Mouse (Mus musculus) embryonic facial prominence, embryonic 15.5 days (tissue): ENCODE data around the gene Dnah17. TPM values are rescaled to one million over a fixed set of nuclear protein-coding genes. Genes with fewer than 3 reads are reported as not detected.

Source experiments
- ATAC-seq: fragments of 200-750 bp; cut with Nextera tagmentation; 2 replicates; pipeline ENCODE4 v1.8.0; 2017; ENCODE audit warnings: low read depth, moderate TSS enrichment; ENCODE audit not compliant: insufficient number of reproducible peaks, low FRiP score, low TSS enrichment
- H3K27ac ChIP-seq: fragments of 300-500 bp; sonication (generic); replicated peaks from 2 replicates; pipeline ENCODE4 v1.5.1; 2015; ENCODE audit warnings: mild to moderate bottlenecking, inconsistent platforms
- H3K27me3 ChIP-seq: fragments of 300-500 bp; sonication (generic); 2 replicates; pipeline ENCODE4 v1.6.1; 2015; ENCODE audit warnings: inconsistent platforms
- H3K36me3 ChIP-seq: fragments of 300-500 bp; sonication (generic); 2 replicates; pipeline ENCODE4 v1.6.1; 2015; ENCODE audit warnings: mild to moderate bottlenecking, inconsistent platforms
- H3K4me1 ChIP-seq: fragments of 300-500 bp; sonication (generic); 2 replicates; pipeline ENCODE4 v1.6.1; 2015; ENCODE audit warnings: inconsistent platforms
- H3K4me2 ChIP-seq: fragments of 300-500 bp; sonication (generic); replicated peaks from 2 replicates; pipeline ENCODE4 v1.6.1; 2015; ENCODE audit warnings: mild to moderate bottlenecking, inconsistent platforms
- H3K4me3 ChIP-seq: fragments of 300-500 bp; sonication (generic); replicated peaks from 2 replicates; pipeline ENCODE4 v1.5.1; 2015; ENCODE audit warnings: mild to moderate bottlenecking, inconsistent platforms
- H3K9ac ChIP-seq: fragments of 300-500 bp; sonication (generic); 2 replicates; pipeline ENCODE4 v1.6.1; 2015; ENCODE audit warnings: inconsistent platforms
- H3K9me3 ChIP-seq: fragments of 300-500 bp; sonication (generic); replicated peaks from 2 replicates; pipeline ENCODE4 v1.6.1; 2016; ENCODE audit warnings: inconsistent platforms
- WGBS: fragments of 180-500 bp; shearing (Covaris S2); methylation state at CpG from one replicate; pipeline ENCODE4 v1.1.7; 2015; 5-methylcytosine and 5-hydroxymethylcytosine counted together
- polyA plus RNA-seq: library from polyadenylated mRNA; unstranded; fragments of >200 nt; fragmentation: Nextera tagmentation; extraction: Ambion mirVana; gene quantifications from 2 replicates; pipeline ENCODE4 v1.2.1, GENCODE M21; 2015

Dnah17 gene
- 0.17 and 0.21 TPM in 2 replicates for polyA plus RNA-seq

GRCm38 (mm10) chr11:118130534-118130933, at the start of gene Dnah17:
Gene Dnah17, minus strand, starts transcription at chr11:118130634.
- H3K9me3 ChIP-seq = no peaks in the 10 kb centered on the region
- no peak within 1 kb of the TSS for H3K9ac ChIP-seq
- 82% methylated on average over 7 of the region's 7 CpGs for WGBS

GRCm38 (mm10) chr11:118180199-118180598, 49.8 kb upstream of the Dnah17 start:
- H3K27ac ChIP-seq = no peak overlapping the region
- no peak overlapping the region for H3K4me3 ChIP-seq
- H3K4me2 ChIP-seq = no peak overlapping the region
- H3K27me3 ChIP-seq = no peaks in the 10 kb centered on the region
- no peak overlapping the region for H3K9ac ChIP-seq
- ATAC-seq = no peak
- no peaks in the 10 kb centered on the region for H3K4me1 ChIP-seq
- peaks cover 85% of the 10 kb centered on the region for H3K36me3 ChIP-seq
- no peaks in the 10 kb centered on the region for H3K9me3 ChIP-seq
- 77% methylated on average over 7 of the region's 7 CpGs for WGBS

More at GRCm38 (mm10) chr11:118130534-118130933, at the start of gene Dnah17:
- no peak for ATAC-seq
- H3K4me1 ChIP-seq = peaks cover 8% of the 10 kb centered on the region; the same call in 1 of the 2 replicates
- H3K36me3 ChIP-seq = no peaks in the 10 kb centered on the region
- no peak within 1 kb of the TSS for H3K27ac ChIP-seq
- H3K4me2 ChIP-seq = no peak within 1 kb of the TSS
- no peaks in the 10 kb centered on the region for H3K27me3 ChIP-seq
- H3K4me3 ChIP-seq = no peak within 1 kb of the TSS

GRCm38 (mm10) chr11:118178236-118178635, 47.8 kb upstream of the Dnah17 start:
- no peaks in the 10 kb centered on the region for H3K27me3 ChIP-seq
- 0 out of 2 replicates have a peak overlapping the region, but pooled peaks have one; percentile 44 for H3K27ac ChIP-seq
- H3K9me3 ChIP-seq = no peaks in the 10 kb centered on the region
- no peak overlapping the region for H3K4me3 ChIP-seq
- 87% methylated on average over 5 of the region's 5 CpGs for WGBS
- no peaks in the 10 kb centered on the region for H3K4me1 ChIP-seq
- H3K36me3 ChIP-seq = peaks cover 72% of the 10 kb centered on the region
- H3K9ac ChIP-seq = no peak overlapping the region
- H3K4me2 ChIP-seq = no peak overlapping the region
- no peak for ATAC-seq

GRCm38 (mm10) chr11:118174752-118175151, 44.3 kb upstream of the Dnah17 start:
- 76% methylated on average over 7 of the region's 7 CpGs for WGBS
- Histone ChIP-seq H3K36me3 (peaks cover 54% of the 10 kb centered on the region), H3K4me2 (no peak overlapping the region)

GRCm38 (mm10) chr11:118172768-118173167, 42.3 kb upstream of the Dnah17 start:
- WGBS = 78% methylated on average over 5 of the region's 5 CpGs
- peaks cover 50% of the 10 kb centered on the region for H3K36me3 ChIP-seq
- H3K4me3 ChIP-seq = no peak overlapping the region
- no peaks in the 10 kb centered on the region for H3K9me3 ChIP-seq
- H3K27me3 ChIP-seq = no peaks in the 10 kb centered on the region
- H3K9ac ChIP-seq = no peak overlapping the region
- ATAC-seq = no peak
- 0 out of 2 replicates have a peak, but pooled peaks cover 3% of the 10 kb centered on the region for H3K4me1 ChIP-seq
- no peak overlapping the region for H3K4me2 ChIP-seq
- no peak overlapping the region for H3K27ac ChIP-seq

More at GRCm38 (mm10) chr11:118174752-118175151, 44.3 kb upstream of the Dnah17 start:
- no peak overlapping the region for H3K9ac ChIP-seq
- no peaks in the 10 kb centered on the region for H3K9me3 ChIP-seq
- H3K27me3 ChIP-seq = no peaks in the 10 kb centered on the region
- 0 out of 2 replicates have a peak overlapping the region, but pooled peaks have one; percentile 17 for H3K27ac ChIP-seq
- no peak overlapping the region for H3K4me3 ChIP-seq
- ATAC-seq = no peak
- no peaks in the 10 kb centered on the region for H3K4me1 ChIP-seq

- H3K27me3 ChIP-seq = no peaks in the 10 kb centered on the region
- peaks cover 40% of the 10 kb centered on the region for H3K36me3 ChIP-seq
- no peak overlapping the region for H3K4me2 ChIP-seq
- H3K4me3 ChIP-seq = no peak overlapping the region
- peaks cover 26% of the 10 kb centered on the region for H3K4me1 ChIP-seq
- H3K9me3 ChIP-seq = no peaks in the 10 kb centered on the region
- WGBS = 85% methylated on average over 5 of the region's 5 CpGs
- H3K27ac ChIP-seq = no peak overlapping the region
- no peak overlapping the region for H3K9ac ChIP-seq
- no peak for ATAC-seq
Observed at GRCm38 (mm10) chr11:118170333-118170732, 39.9 kb upstream of the Dnah17 start.

- Histone ChIP-seq H3K27ac (no peak overlapping the region), H3K4me3 (no peak overlapping the region), H3K9ac (no peak overlapping the region), H3K27me3 (no peaks in the 10 kb centered on the region), H3K9me3 (no peaks in the 10 kb centered on the region), H3K4me1 (peaks cover 38% of the 10 kb centered on the region), H3K4me2 (no peak overlapping the region), H3K36me3 (peaks cover 47% of the 10 kb centered on the region)
- WGBS = 73% methylated on average over 9 of the region's 9 CpGs
- ATAC-seq = no peak
Observed at GRCm38 (mm10) chr11:118168714-118169113, 38.3 kb upstream of the Dnah17 start.

- no peak overlapping the region for H3K9ac ChIP-seq
- H3K4me2 ChIP-seq = no peak overlapping the region
- no peak for ATAC-seq
- no peaks in the 10 kb centered on the region for H3K9me3 ChIP-seq
- WGBS = 71% methylated on average over 5 of the region's 5 CpGs
- peaks cover 43% of the 10 kb centered on the region for H3K36me3 ChIP-seq
- H3K27ac ChIP-seq = peak overlapping the region; percentile 83
- H3K27me3 ChIP-seq = no peaks in the 10 kb centered on the region
- peaks cover 44% of the 10 kb centered on the region for H3K4me1 ChIP-seq
- no peak overlapping the region for H3K4me3 ChIP-seq
Observed at GRCm38 (mm10) chr11:118166626-118167025, 36.2 kb upstream of the Dnah17 start.

GRCm38 (mm10) chr11:118165681-118166080, 35.2 kb upstream of the Dnah17 start:
- Histone ChIP-seq H3K9me3 (no peaks in the 10 kb centered on the region), H3K4me1 (peaks cover 53% of the 10 kb centered on the region), H3K9ac (no peak overlapping the region), H3K36me3 (peaks cover 47% of the 10 kb centered on the region), H3K27me3 (no peaks in the 10 kb centered on the region), H3K4me3 (no peak overlapping the region), H3K4me2 (no peak overlapping the region), H3K27ac (peak overlapping the region; percentile 83)
- ATAC-seq = peak; percentile 72; the same call in 1 of the 2 replicates
- 47% methylated on average over 11 of the region's 11 CpGs for whole genome bisulfite sequencing

GRCm38 (mm10) chr11:118164566-118164965, 34.1 kb upstream of the Dnah17 start:
- Histone ChIP-seq H3K27ac (peak overlapping the region; percentile 83; the same call in 1 of the 2 replicates), H3K36me3 (peaks cover 35% of the 10 kb centered on the region), H3K4me1 (peaks cover 53% of the 10 kb centered on the region), H3K9ac (no peak overlapping the region), H3K4me3 (no peak overlapping the region), H3K9me3 (no peaks in the 10 kb centered on the region), H3K27me3 (no peaks in the 10 kb centered on the region), H3K4me2 (no peak overlapping the region)
- 67% methylated on average over 8 of the region's 8 CpGs for WGBS
- ATAC-seq = no peak

GRCm38 (mm10) chr11:118162245-118162644, 31.8 kb upstream of the Dnah17 start:
- Histone ChIP-seq H3K4me3 (no peak overlapping the region), H3K27me3 (no peaks in the 10 kb centered on the region), H3K4me1 (peaks cover 53% of the 10 kb centered on the region), H3K27ac (no peak overlapping the region), H3K9me3 (no peaks in the 10 kb centered on the region), H3K4me2 (no peak overlapping the region), H3K9ac (no peak overlapping the region), H3K36me3 (peaks cover 22% of the 10 kb centered on the region)
- WGBS = 58% methylated on average over 10 of the region's 10 CpGs
- no peak for ATAC-seq

- Histone ChIP-seq H3K36me3 (peaks cover 17% of the 10 kb centered on the region), H3K9me3 (no peaks in the 10 kb centered on the region), H3K4me3 (no peak overlapping the region), H3K27me3 (no peaks in the 10 kb centered on the region), H3K9ac (no peak overlapping the region), H3K27ac (0 out of 2 replicates have a peak overlapping the region, but pooled peaks have one; percentile 28), H3K4me2 (no peak overlapping the region), H3K4me1 (peaks cover 43% of the 10 kb centered on the region)
- WGBS = 76% methylated on average over 6 of the region's 6 CpGs
- ATAC-seq = no peak
Observed at GRCm38 (mm10) chr11:118161240-118161639, 30.8 kb upstream of the Dnah17 start.
